Mouse (Mus musculus) limb, embryonic 13.5 days (tissue): ENCODE measurements around the gene Macrod2. TPM values are rescaled to one million over a fixed set of nuclear protein-coding genes. Genes with fewer than 3 reads are reported as not detected.

Experiments
- ATAC-seq: fragments of 200-750 bp; cut with Nextera tagmentation; 2 replicates; pipeline ENCODE4 v1.8.0; 2017; ENCODE audit warnings: low read depth, moderate number of reproducible peaks, moderate TSS enrichment; ENCODE audit not compliant: low FRiP score
- H3K27ac ChIP-seq: fragments of 300-500 bp; sonication (generic); 2 replicates; pipeline ENCODE4 v1.5.1; 2015; ENCODE audit warnings: inconsistent platforms, mild to moderate bottlenecking, moderate library complexity
- H3K27me3 ChIP-seq: fragments of 300-500 bp; sonication (generic); 2 replicates; pipeline ENCODE4 v1.6.1; 2015; ENCODE audit warnings: mild to moderate bottlenecking, inconsistent platforms
- H3K36me3 ChIP-seq: fragments of 300-500 bp; sonication (generic); 2 replicates; pipeline ENCODE4 v1.6.1; 2015; ENCODE audit warnings: inconsistent platforms, mild to moderate bottlenecking, moderate library complexity
- H3K4me1 ChIP-seq: fragments of 300-500 bp; sonication (generic); 2 replicates; pipeline ENCODE4 v1.6.1; 2015; ENCODE audit warnings: inconsistent platforms
- H3K4me2 ChIP-seq: fragments of 300-500 bp; sonication (generic); replicated peaks from 2 replicates; pipeline ENCODE4 v1.6.1; 2015; ENCODE audit warnings: inconsistent platforms, mild to moderate bottlenecking, moderate library complexity
- H3K4me3 ChIP-seq: fragments of 300-500 bp; sonication (generic); 2 replicates; pipeline ENCODE4 v1.5.1; 2015; ENCODE audit warnings: moderate library complexity, mild to moderate bottlenecking, inconsistent platforms
- H3K9ac ChIP-seq: fragments of 300-500 bp; sonication (generic); 2 replicates; pipeline ENCODE4 v1.6.1; 2015; ENCODE audit warnings: mild to moderate bottlenecking, inconsistent platforms
- H3K9me3 ChIP-seq: fragments of 300-500 bp; sonication (generic); 2 replicates; pipeline ENCODE4 v1.6.1; 2016; ENCODE audit warnings: inconsistent platforms
- WGBS: fragments of 180-500 bp; shearing (Covaris S2); methylation state at CpG from one replicate; pipeline ENCODE4 v1.1.7; 2015; 5-methylcytosine and 5-hydroxymethylcytosine counted together
- polyA plus RNA-seq: library from polyadenylated mRNA; unstranded; fragments of >200 nt; fragmentation: Nextera tagmentation; extraction: Ambion mirVana; gene quantifications from 2 replicates; pipeline ENCODE4 v1.2.1, GENCODE M21; 2015

Macrod2 gene
- polyA plus RNA-seq, 1 experiment from 2014 or later = 36.9 TPM

DNA sequence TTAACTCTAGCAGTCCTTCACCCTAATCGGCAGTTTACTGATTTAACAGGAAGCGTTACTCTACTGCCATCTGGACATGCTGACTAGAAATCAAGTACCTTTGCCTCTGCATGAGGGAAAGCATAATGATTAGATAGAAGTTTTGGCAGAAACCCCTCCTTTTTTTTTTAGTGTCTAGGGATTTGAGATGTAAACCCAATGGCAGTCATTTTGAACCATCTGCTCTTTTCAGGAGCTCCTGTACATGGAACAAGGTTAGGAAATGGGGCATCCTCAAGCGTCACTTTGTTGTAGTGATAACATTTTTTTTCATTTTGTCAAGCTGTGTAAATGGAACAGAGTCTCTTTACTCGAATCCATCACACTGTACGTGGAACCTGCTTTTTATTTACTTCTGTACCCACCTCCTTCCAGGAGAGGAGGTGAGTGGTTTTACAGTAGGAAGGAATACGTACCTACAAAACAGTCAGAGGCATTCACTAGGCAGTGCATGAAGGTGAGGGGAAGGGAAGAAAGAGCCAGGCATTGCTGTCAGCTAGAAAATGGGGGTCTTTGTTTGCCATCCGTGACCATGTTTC, 503.4 kb downstream of the Macrod2 start:
- no peak for ATAC-seq

DNA sequence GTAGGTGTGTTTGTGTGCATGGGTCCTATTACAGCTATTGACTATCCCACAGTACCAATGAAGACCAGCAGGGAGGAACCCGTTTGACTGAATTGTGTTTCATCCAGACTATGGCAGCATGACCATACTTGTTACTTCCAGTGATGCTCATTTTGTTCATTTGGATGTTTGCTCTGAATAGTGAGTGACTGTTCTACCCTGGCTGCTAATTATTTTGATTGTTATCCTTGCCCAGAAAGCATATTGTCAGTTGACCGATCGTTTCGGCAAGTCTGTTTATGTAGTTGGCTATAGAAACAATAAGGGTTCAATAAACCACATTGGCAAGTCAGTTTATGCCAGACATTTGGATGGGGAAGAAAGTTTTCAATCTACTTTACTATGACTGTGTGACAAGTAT, 510.2 kb downstream of the Macrod2 start:
- no peak for ATAC-seq
- Histone ChIP-seq H3K36me3 (no peaks in the 10 kb centered on the region), H3K9ac (no peak overlapping the region), H3K4me3 (no peak overlapping the region), H3K4me2 (no peak overlapping the region), H3K27ac (no peak overlapping the region), H3K27me3 (no peaks in the 10 kb centered on the region), H3K4me1 (no peaks in the 10 kb centered on the region), H3K9me3 (no peaks in the 10 kb centered on the region)
- 87% methylated on average over 4 of the region's 4 CpGs for WGBS

More for the DNA sequence above, 503.4 kb downstream of the Macrod2 start:
- Histone ChIP-seq H3K27me3 (no peaks in the 10 kb centered on the region), H3K9ac (no peak overlapping the region), H3K36me3 (no peaks in the 10 kb centered on the region), H3K27ac (no peak overlapping the region), H3K4me1 (peaks cover 7% of the 10 kb centered on the region; the same call in 1 of the 2 replicates), H3K4me3 (no peak overlapping the region), H3K4me2 (no peak overlapping the region), H3K9me3 (no peaks in the 10 kb centered on the region)
- WGBS = 54% methylated on average over 7 of the region's 7 CpGs

- Histone ChIP-seq H3K27me3 (no peaks in the 10 kb centered on the region), H3K4me1 (no peaks in the 10 kb centered on the region), H3K27ac (no peak overlapping the region), H3K4me3 (no peak overlapping the region), H3K4me2 (no peak overlapping the region), H3K9me3 (no peaks in the 10 kb centered on the region), H3K9ac (no peak overlapping the region), H3K36me3 (no peaks in the 10 kb centered on the region)
- ATAC-seq = no peak
- 69% methylated on average over 3 of the region's 3 CpGs for WGBS
Measured at GRCm38 (mm10) chr2:140906123-140906522, 511.0 kb downstream of the Macrod2 start.

DNA sequence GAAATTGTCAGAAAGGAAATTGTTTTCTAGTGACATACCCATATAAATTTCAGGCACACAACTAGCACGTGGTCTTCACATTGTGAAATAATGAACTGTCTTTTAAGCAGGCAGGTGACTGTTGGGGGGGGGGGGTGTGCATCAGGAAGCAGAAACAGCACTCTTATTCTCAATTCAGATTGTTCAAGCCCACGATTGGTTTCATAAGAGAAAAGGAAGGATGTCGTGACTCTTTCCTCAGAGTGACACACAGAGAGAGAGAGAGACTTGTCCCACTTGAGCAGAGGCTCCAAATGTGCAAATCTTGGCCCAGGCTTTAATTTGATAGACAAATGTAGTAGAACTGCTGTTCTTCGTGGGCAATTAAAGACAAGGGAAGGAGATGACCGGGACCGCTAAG, 516.4 kb downstream of the Macrod2 start:
- no peaks in the 10 kb centered on the region for H3K36me3 ChIP-seq
- 0 out of 2 replicates have a peak, but pooled peaks cover 3% of the 10 kb centered on the region for H3K4me1 ChIP-seq
- no peak overlapping the region for H3K4me2 ChIP-seq
- no peak overlapping the region for H3K4me3 ChIP-seq
- no peak overlapping the region for H3K9ac ChIP-seq
- no peak overlapping the region for H3K27ac ChIP-seq
- H3K9me3 ChIP-seq = no peaks in the 10 kb centered on the region
- ATAC-seq = no peak
- 69% methylated on average over 6 of the region's 6 CpGs for WGBS
- H3K27me3 ChIP-seq = no peaks in the 10 kb centered on the region

GRCm38 (mm10) chr2:140912179-140912578, 517.1 kb downstream of the Macrod2 start:
- H3K4me2 ChIP-seq = no peak overlapping the region
- H3K4me3 ChIP-seq = no peak overlapping the region
- no peaks in the 10 kb centered on the region for H3K9me3 ChIP-seq
- H3K9ac ChIP-seq = no peak overlapping the region
- no peak for ATAC-seq
- H3K27me3 ChIP-seq = no peaks in the 10 kb centered on the region
- 24% methylated on average over 1 of the region's 1 CpGs for WGBS
- H3K4me1 ChIP-seq = 0 out of 2 replicates have a peak, but pooled peaks cover 3% of the 10 kb centered on the region
- no peak overlapping the region for H3K27ac ChIP-seq
- no peaks in the 10 kb centered on the region for H3K36me3 ChIP-seq

DNA sequence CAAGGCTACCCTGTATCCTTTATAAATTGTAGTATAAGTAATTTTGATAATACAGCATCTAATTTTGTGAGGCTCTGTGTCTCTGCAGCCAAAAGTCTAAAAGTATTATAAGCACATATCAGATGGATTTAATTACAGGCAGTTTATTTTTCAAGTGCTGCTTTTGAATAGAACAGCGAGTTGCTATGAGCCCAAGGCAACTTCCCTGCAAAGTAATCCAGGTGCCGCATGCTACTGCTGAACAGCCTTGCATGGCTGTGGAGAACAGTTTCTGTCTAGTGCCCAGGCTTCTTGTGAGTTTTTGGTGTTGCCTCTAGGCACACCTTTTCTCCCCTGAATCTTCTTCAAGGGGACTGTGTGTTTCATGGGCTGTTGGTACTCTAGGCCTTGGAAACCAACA, 517.8 kb downstream of the Macrod2 start:
- 20% methylated on average over 2 of the region's 2 CpGs for WGBS
- no peak overlapping the region for H3K9ac ChIP-seq
- H3K4me2 ChIP-seq = no peak overlapping the region
- no peak overlapping the region for H3K4me3 ChIP-seq
- no peak overlapping the region for H3K27ac ChIP-seq
- H3K4me1 ChIP-seq = 0 out of 2 replicates have a peak, but pooled peaks cover 3% of the 10 kb centered on the region
- ATAC-seq = no peak
- H3K9me3 ChIP-seq = no peaks in the 10 kb centered on the region
- H3K27me3 ChIP-seq = no peaks in the 10 kb centered on the region
- H3K36me3 ChIP-seq = no peaks in the 10 kb centered on the region

DNA sequence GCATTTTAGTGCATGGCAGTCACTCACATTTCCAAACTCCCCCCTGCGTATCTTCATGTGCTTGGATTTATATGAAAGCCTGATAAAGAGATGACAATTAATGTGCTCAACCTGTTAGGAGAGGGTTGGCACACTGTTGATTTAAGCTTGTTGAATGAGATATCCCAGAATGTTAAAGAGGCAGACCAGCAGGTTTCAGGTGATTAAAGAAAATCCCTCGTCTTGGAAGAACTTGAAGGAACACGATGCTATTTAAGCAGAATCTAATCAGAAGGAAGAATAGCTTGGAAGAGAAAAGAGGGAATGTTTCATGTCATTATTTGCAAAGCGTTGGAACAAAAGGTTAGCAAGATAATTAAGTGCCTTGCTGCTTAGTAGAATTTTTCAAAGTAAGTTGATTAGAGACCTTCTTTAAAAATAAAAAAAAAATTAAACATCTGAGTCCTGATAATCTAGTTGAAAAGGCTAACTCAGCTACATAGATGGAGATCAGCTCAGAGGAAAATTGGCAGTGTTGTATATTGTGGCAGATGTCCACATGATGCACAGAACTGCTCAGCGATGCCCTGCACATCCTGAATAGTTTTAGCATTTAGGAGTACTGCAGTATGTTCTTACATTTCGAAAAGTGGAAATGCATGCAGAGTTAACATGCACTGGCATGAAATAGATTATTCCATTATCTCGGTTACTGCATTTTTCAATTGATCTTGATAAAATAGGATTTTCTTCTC, 518.7 kb downstream of the Macrod2 start:
- Histone ChIP-seq H3K27me3 (no peaks in the 10 kb centered on the region), H3K4me3 (no peak overlapping the region), H3K9me3 (no peaks in the 10 kb centered on the region), H3K9ac (no peak overlapping the region), H3K36me3 (no peaks in the 10 kb centered on the region), H3K27ac (no peak overlapping the region), H3K4me2 (no peak overlapping the region), H3K4me1 (0 out of 2 replicates have a peak, but pooled peaks cover 3% of the 10 kb centered on the region)
- 80% methylated on average over 7 of the region's 7 CpGs for WGBS
- no peak for ATAC-seq

GRCm38 (mm10) chr2:140926922-140927321, 531.8 kb downstream of the Macrod2 start:
- H3K9ac ChIP-seq = no peak overlapping the region
- H3K4me1 ChIP-seq = no peaks in the 10 kb centered on the region
- H3K9me3 ChIP-seq = no peaks in the 10 kb centered on the region
- ATAC-seq = no peak
- no peaks in the 10 kb centered on the region for H3K36me3 ChIP-seq
- H3K4me2 ChIP-seq = no peak overlapping the region
- H3K4me3 ChIP-seq = no peak overlapping the region
- no peaks in the 10 kb centered on the region for H3K27me3 ChIP-seq
- H3K27ac ChIP-seq = no peak overlapping the region

DNA sequence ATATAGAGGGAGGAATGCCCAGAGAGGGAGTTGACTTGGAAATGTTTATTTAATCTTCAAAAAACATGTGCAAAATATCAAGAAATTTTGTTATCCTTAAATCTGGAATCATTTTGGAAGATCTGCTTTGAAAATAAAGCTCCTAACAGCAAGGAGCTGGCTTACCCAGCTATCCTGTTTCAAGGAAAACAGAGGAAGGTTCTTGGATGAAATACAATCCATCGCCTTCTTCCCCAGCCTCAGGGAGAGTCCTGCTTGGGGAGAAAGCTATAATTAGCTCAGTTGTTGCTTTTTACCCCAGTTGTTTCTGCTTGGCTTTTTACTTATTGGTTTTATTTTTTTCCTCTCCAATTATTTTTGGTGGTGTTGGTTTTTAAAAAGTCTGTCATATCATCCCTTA, 539.4 kb downstream of the Macrod2 start:
- WGBS = 21% methylated on average over 1 of the region's 1 CpGs
- Histone ChIP-seq H3K36me3 (no peaks in the 10 kb centered on the region), H3K27ac (no peak overlapping the region), H3K4me2 (no peak overlapping the region), H3K27me3 (no peaks in the 10 kb centered on the region), H3K9me3 (no peaks in the 10 kb centered on the region), H3K4me1 (no peaks in the 10 kb centered on the region), H3K9ac (no peak overlapping the region), H3K4me3 (no peak overlapping the region)
- ATAC-seq = no peak

DNA sequence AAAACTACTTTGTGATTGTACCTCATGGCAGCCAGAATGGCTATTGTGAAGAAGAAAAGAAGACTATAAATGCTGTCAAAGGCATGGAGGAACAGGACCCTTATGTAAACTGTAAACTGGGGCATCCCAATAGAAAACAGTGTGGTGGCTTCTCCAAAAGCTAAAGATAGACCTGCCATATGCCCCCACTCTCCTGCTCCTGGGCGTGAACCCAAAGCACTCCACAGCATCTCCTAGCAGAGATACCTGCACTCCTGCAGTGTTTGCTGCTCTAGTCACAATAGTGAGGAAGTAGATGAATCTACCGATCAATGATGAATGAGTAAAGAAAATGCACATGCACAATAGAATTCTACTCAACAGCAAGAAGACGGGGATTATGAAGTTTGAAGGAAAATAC, 554.4 kb downstream of the Macrod2 start:
- Histone ChIP-seq H3K27ac (no peak overlapping the region), H3K9ac (no peak overlapping the region), H3K4me1 (no peaks in the 10 kb centered on the region), H3K9me3 (no peaks in the 10 kb centered on the region), H3K36me3 (no peaks in the 10 kb centered on the region), H3K27me3 (no peaks in the 10 kb centered on the region), H3K4me3 (no peak overlapping the region), H3K4me2 (no peak overlapping the region)
- 92% methylated on average over 3 of the region's 3 CpGs for WGBS
- no peak for ATAC-seq

DNA sequence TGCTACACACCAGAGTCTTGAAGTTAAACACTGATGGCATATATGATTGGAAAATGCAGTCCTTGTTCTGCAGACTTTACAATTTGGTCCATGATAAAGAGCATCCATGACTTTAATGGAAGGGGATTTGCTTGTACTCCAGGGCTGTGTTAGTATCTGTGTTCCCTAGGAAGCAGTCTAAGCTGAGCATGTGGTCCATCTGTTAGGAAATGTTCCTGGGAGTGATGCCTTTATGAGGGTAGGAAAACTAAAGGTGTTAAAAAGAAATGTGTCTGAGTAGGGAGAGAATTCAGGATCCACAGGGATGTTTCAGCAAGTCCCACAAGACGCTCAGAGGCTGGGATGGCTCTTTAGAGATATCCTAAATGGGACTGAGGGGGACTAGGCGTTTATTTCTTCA, 564.1 kb downstream of the Macrod2 start:
- H3K9ac ChIP-seq = no peak overlapping the region
- no peak overlapping the region for H3K27ac ChIP-seq
- no peak overlapping the region for H3K4me2 ChIP-seq
- H3K4me3 ChIP-seq = no peak overlapping the region
- no peaks in the 10 kb centered on the region for H3K36me3 ChIP-seq
- no peaks in the 10 kb centered on the region for H3K27me3 ChIP-seq
- WGBS = 57% methylated on average over 2 of the region's 2 CpGs
- H3K9me3 ChIP-seq = no peaks in the 10 kb centered on the region
- H3K4me1 ChIP-seq = no peaks in the 10 kb centered on the region
- no peak for ATAC-seq

- Histone ChIP-seq H3K27me3 (no peaks in the 10 kb centered on the region), H3K9me3 (no peaks in the 10 kb centered on the region), H3K4me3 (no peak overlapping the region), H3K4me2 (no peak overlapping the region), H3K4me1 (no peaks in the 10 kb centered on the region), H3K36me3 (no peaks in the 10 kb centered on the region), H3K9ac (no peak overlapping the region), H3K27ac (no peak overlapping the region)
- no peak for ATAC-seq
- WGBS = 86% methylated on average over 2 of the region's 2 CpGs
Measured at GRCm38 (mm10) chr2:140970181-140970580, 575.1 kb downstream of the Macrod2 start.

DNA sequence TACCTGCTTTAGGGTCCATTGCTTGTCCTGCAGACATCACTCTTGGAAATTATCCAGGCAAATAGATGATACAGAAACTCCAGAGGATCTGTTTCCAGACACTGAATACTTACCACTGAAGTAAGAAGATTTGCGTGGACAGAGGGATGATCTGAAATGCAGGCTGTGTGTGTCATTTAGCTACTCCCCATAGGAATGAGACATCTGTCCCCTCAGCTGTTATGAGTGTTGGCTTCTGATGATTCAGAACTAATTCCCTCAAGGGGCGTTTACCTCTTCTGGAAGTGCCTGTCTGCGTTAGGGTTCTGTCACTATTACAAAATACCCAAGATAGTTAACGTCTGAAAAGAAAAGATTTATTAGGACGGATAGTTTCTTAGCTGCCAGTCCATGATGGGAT, 576.7 kb downstream of the Macrod2 start:
- no peaks in the 10 kb centered on the region for H3K9me3 ChIP-seq
- H3K4me1 ChIP-seq = no peaks in the 10 kb centered on the region
- no peak overlapping the region for H3K9ac ChIP-seq
- H3K4me3 ChIP-seq = no peak overlapping the region
- no peak overlapping the region for H3K27ac ChIP-seq
- no peak overlapping the region for H3K4me2 ChIP-seq
- H3K36me3 ChIP-seq = no peaks in the 10 kb centered on the region
- no peak for ATAC-seq
- WGBS = 72% methylated on average over 5 of the region's 5 CpGs
- no peaks in the 10 kb centered on the region for H3K27me3 ChIP-seq
